Mouse (Mus musculus): Measurements from ENCODE around the gene Ing5.
"Not testable (repeated sequence)": the region's sequence is repeated elsewhere in the genome, so short reads cannot be mapped to it uniquely, and the experiment has no call there.

DNA sequence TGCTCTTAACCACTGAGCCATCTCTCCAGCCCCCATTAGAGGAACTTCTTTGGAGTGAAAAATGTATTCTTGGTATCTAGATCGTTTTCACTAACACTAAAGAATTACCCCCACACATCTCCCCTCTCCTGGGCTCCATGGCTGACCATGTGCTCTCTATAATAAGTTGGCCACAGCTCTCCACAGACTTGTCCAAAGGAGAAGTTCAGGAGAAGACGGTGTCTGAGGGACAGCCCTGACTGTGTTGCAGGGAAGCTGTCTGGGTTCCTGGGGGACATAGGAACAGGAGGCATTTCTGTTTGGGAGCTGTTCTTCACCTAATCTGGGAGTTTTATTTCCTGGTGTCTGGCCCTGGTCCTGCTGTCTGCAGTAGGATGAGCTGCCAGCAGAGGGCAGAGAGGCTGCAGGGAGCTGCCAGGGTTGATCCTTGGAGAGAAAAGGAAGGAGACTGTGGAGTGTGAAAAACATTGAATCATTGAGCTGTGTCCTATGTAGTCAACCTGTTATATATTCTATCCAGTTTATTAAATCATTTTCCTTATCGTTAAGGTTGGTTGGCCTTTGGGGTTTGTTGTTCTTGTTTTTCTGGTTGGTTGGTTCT, 42.1 kb downstream of the Ing5 start:
- not testable (repeated sequence) for TF ChIP-seq MAX (IDR thresholded peaks at IDR 0.05); CTCF (IDR thresholded peaks at IDR 0.05; ENCODE audit: control insufficient read depth, insufficient read depth, insufficient read length); MYOG (IDR thresholded peaks at IDR 0.05; ENCODE audit: control insufficient read depth, extremely low read depth, insufficient read length); USF1 (IDR thresholded peaks at IDR 0.05; ENCODE audit: low read depth)
